Mouse (Mus musculus) neural tube, embryonic 13.5 days (tissue): ENCODE data around the gene Rhbdf1. TPM values are rescaled to one million over a fixed set of nuclear protein-coding genes. Genes with fewer than 3 reads are reported as not detected.
A peak's percentile ranks its signal among the peaks of the same experiment; 100 is the strongest.

Source experiments
- ATAC-seq: fragments of 200-750 bp; cut with Nextera tagmentation; 2 replicates; pipeline ENCODE4 v1.8.0; 2017; ENCODE audit warnings: low read depth, mild to moderate bottlenecking, moderate TSS enrichment, moderate library complexity
- H3K27ac ChIP-seq: fragments of 300-500 bp; sonication (generic); replicated peaks from 2 replicates; pipeline ENCODE4 v1.5.1; 2015; ENCODE audit warnings: moderate library complexity, mild to moderate bottlenecking, inconsistent platforms
- H3K27me3 ChIP-seq: fragments of 300-500 bp; sonication (generic); 2 replicates; pipeline ENCODE4 v1.6.1; 2015; ENCODE audit warnings: mild to moderate bottlenecking, inconsistent platforms
- H3K36me3 ChIP-seq: fragments of 300-500 bp; sonication (generic); 2 replicates; pipeline ENCODE4 v1.6.1; 2015; ENCODE audit warnings: mild to moderate bottlenecking, inconsistent platforms
- H3K4me1 ChIP-seq: fragments of 300-500 bp; sonication (generic); replicated peaks from 2 replicates; pipeline ENCODE4 v1.6.1; 2015; ENCODE audit warnings: inconsistent platforms
- H3K4me2 ChIP-seq: fragments of 300-500 bp; sonication (generic); 2 replicates; pipeline ENCODE4 v1.6.1; 2015; ENCODE audit warnings: inconsistent platforms, mild to moderate bottlenecking, moderate library complexity
- H3K4me3 ChIP-seq: fragments of 300-500 bp; sonication (generic); 2 replicates; pipeline ENCODE4 v1.5.1; 2015; ENCODE audit warnings: mild to moderate bottlenecking, inconsistent platforms
- H3K9ac ChIP-seq: fragments of 300-500 bp; sonication (generic); 2 replicates; pipeline ENCODE4 v1.6.1; 2015; ENCODE audit warnings: moderate library complexity, mild to moderate bottlenecking, inconsistent platforms
- H3K9me3 ChIP-seq: fragments of 300-500 bp; sonication (generic); 2 replicates; pipeline ENCODE4 v1.6.1; 2016; ENCODE audit warnings: inconsistent platforms
- WGBS: fragments of 180-500 bp; shearing (Covaris S2); methylation state at CpG from one replicate; pipeline ENCODE4 v1.1.7; 2015; 5-methylcytosine and 5-hydroxymethylcytosine counted together
- polyA plus RNA-seq: library from polyadenylated mRNA; unstranded; fragments of >200 nt; fragmentation: Nextera tagmentation; extraction: Ambion mirVana; gene quantifications from 2 replicates; pipeline ENCODE4 v1.2.1, GENCODE M21; 2015

Rhbdf1 gene
- polyA plus RNA-seq, 1 experiment from 2014 or later: 30.4 TPM

GRCm38 (mm10) chr11:32195867-32196540 is 26.1 kb downstream of the Rhbdf1 start:
- Histone ChIP-seq H3K9me3 (no peaks in the 10 kb centered on the region), H3K4me2 (no peak overlapping the region), H3K4me1 (no peaks in the 10 kb centered on the region), H3K27me3 (no peaks in the 10 kb centered on the region), H3K36me3 (no peaks in the 10 kb centered on the region), H3K9ac (no peak overlapping the region), H3K27ac (no peak overlapping the region), H3K4me3 (no peak overlapping the region)
- 46% methylated on average over 11 of the region's 11 CpGs for WGBS
- ATAC-seq: no peak

- no peak overlapping the region for H3K4me2 ChIP-seq
Observed at GRCm38 (mm10) chr11:32194626-32195025, 27.5 kb downstream of the Rhbdf1 start.

GRCm38 (mm10) chr11:32194086-32194485 is 28.0 kb downstream of the Rhbdf1 start:
- Histone ChIP-seq H3K4me1 (peaks cover 6% of the 10 kb centered on the region; the same call in 1 of the 2 replicates), H3K36me3 (no peaks in the 10 kb centered on the region), H3K4me2 (no peak overlapping the region), H3K9me3 (no peaks in the 10 kb centered on the region), H3K27me3 (no peaks in the 10 kb centered on the region), H3K9ac (no peak overlapping the region), H3K27ac (no peak overlapping the region), H3K4me3 (no peak overlapping the region)
- no peak for ATAC-seq
- 83% methylated on average over 10 of the region's 10 CpGs for WGBS

More at GRCm38 (mm10) chr11:32194626-32195025, 27.5 kb downstream of the Rhbdf1 start:
- no peak overlapping the region for H3K9ac ChIP-seq
- H3K36me3 ChIP-seq: no peaks in the 10 kb centered on the region
- 81% methylated on average over 5 of the region's 5 CpGs for whole genome bisulfite sequencing
- peaks cover 6% of the 10 kb centered on the region; the same call in 1 of the 2 replicates for H3K4me1 ChIP-seq
- H3K4me3 ChIP-seq: no peak overlapping the region
- no peak overlapping the region for H3K27ac ChIP-seq
- H3K27me3 ChIP-seq: no peaks in the 10 kb centered on the region
- no peaks in the 10 kb centered on the region for H3K9me3 ChIP-seq
- no peak for ATAC-seq

GRCm38 (mm10) chr11:32193156-32193555 is 28.9 kb downstream of the Rhbdf1 start:
- no peaks in the 10 kb centered on the region for H3K36me3 ChIP-seq
- H3K27ac ChIP-seq: no peak overlapping the region
- ATAC-seq: no peak
- H3K27me3 ChIP-seq: no peaks in the 10 kb centered on the region
- H3K9me3 ChIP-seq: no peaks in the 10 kb centered on the region
- no peak overlapping the region for H3K4me3 ChIP-seq
- no peak overlapping the region for H3K4me2 ChIP-seq
- WGBS: 83% methylated on average over 10 of the region's 10 CpGs
- H3K9ac ChIP-seq: no peak overlapping the region
- peaks cover 6% of the 10 kb centered on the region; the same call in 1 of the 2 replicates for H3K4me1 ChIP-seq

- Histone ChIP-seq H3K4me3 (no peak overlapping the region), H3K27me3 (no peaks in the 10 kb centered on the region), H3K9me3 (no peaks in the 10 kb centered on the region), H3K36me3 (no peaks in the 10 kb centered on the region), H3K27ac (no peak overlapping the region), H3K9ac (no peak overlapping the region), H3K4me1 (peaks cover 6% of the 10 kb centered on the region; the same call in 1 of the 2 replicates), H3K4me2 (no peak overlapping the region)
- 82% methylated on average over 13 of the region's 13 CpGs for WGBS
- peak; percentile 19; the same call in 1 of the 2 replicates for ATAC-seq
Observed at GRCm38 (mm10) chr11:32190603-32191110, 31.4 kb downstream of the Rhbdf1 start.

- peak; percentile 32 for ATAC-seq
- H3K4me1 ChIP-seq: peaks cover 6% of the 10 kb centered on the region; the same call in 1 of the 2 replicates
- 78% methylated on average over 9 of the region's 9 CpGs for WGBS
Observed at GRCm38 (mm10) chr11:32190119-32190518, 32.0 kb downstream of the Rhbdf1 start.

GRCm38 (mm10) chr11:32189434-32189833 is 32.7 kb downstream of the Rhbdf1 start:
- no peak for ATAC-seq
- Histone ChIP-seq H3K4me3 (no peak overlapping the region), H3K9ac (no peak overlapping the region), H3K27me3 (no peaks in the 10 kb centered on the region), H3K27ac (no peak overlapping the region), H3K4me2 (no peak overlapping the region), H3K36me3 (no peaks in the 10 kb centered on the region), H3K9me3 (no peaks in the 10 kb centered on the region), H3K4me1 (peaks cover 6% of the 10 kb centered on the region; the same call in 1 of the 2 replicates)
- 60% methylated on average over 5 of the region's 5 CpGs for WGBS

More at GRCm38 (mm10) chr11:32190119-32190518, 32.0 kb downstream of the Rhbdf1 start:
- Histone ChIP-seq H3K27me3 (no peaks in the 10 kb centered on the region), H3K36me3 (no peaks in the 10 kb centered on the region), H3K9ac (no peak overlapping the region), H3K27ac (no peak overlapping the region), H3K4me3 (no peak overlapping the region), H3K4me2 (no peak overlapping the region), H3K9me3 (no peaks in the 10 kb centered on the region)

- H3K4me1 ChIP-seq: peaks cover 6% of the 10 kb centered on the region; the same call in 1 of the 2 replicates
- H3K9ac ChIP-seq: no peak overlapping the region
- H3K9me3 ChIP-seq: no peaks in the 10 kb centered on the region
- no peak for ATAC-seq
- WGBS: 85% methylated on average over 12 of the region's 12 CpGs
- no peak overlapping the region for H3K4me3 ChIP-seq
- no peaks in the 10 kb centered on the region for H3K36me3 ChIP-seq
- no peaks in the 10 kb centered on the region for H3K27me3 ChIP-seq
- H3K27ac ChIP-seq: no peak overlapping the region
- no peak overlapping the region for H3K4me2 ChIP-seq
Observed at GRCm38 (mm10) chr11:32188881-32189280, 33.2 kb downstream of the Rhbdf1 start.

- Histone ChIP-seq H3K4me3 (no peak overlapping the region), H3K27me3 (no peaks in the 10 kb centered on the region), H3K4me2 (no peak overlapping the region), H3K9me3 (no peaks in the 10 kb centered on the region), H3K4me1 (peaks cover 6% of the 10 kb centered on the region; the same call in 1 of the 2 replicates), H3K9ac (no peak overlapping the region), H3K36me3 (no peaks in the 10 kb centered on the region), H3K27ac (no peak overlapping the region)
- no peak for ATAC-seq
- WGBS: 88% methylated on average over 4 of the region's 4 CpGs
Observed at GRCm38 (mm10) chr11:32187256-32187655, 34.8 kb downstream of the Rhbdf1 start.

GRCm38 (mm10) chr11:32186031-32186430 is 36.1 kb downstream of the Rhbdf1 start:
- ATAC-seq: no peak
- WGBS: 73% methylated on average over 3 of the region's 3 CpGs
- H3K27me3 ChIP-seq: peaks cover 5% of the 10 kb centered on the region; the same call in 1 of the 2 replicates
- no peak overlapping the region for H3K9ac ChIP-seq
- no peaks in the 10 kb centered on the region for H3K36me3 ChIP-seq
- H3K4me2 ChIP-seq: no peak overlapping the region
- H3K27ac ChIP-seq: no peak overlapping the region
- H3K4me3 ChIP-seq: no peak overlapping the region
- peaks cover 6% of the 10 kb centered on the region; the same call in 1 of the 2 replicates for H3K4me1 ChIP-seq
- H3K9me3 ChIP-seq: no peaks in the 10 kb centered on the region

- Histone ChIP-seq H3K36me3 (no peaks in the 10 kb centered on the region), H3K9ac (no peak overlapping the region), H3K27ac (no peak overlapping the region), H3K4me3 (no peak overlapping the region), H3K4me2 (no peak overlapping the region), H3K9me3 (no peaks in the 10 kb centered on the region), H3K27me3 (peaks cover 5% of the 10 kb centered on the region; the same call in 1 of the 2 replicates), H3K4me1 (no peaks in the 10 kb centered on the region)
- WGBS: 90% methylated on average over 8 of the region's 8 CpGs
- no peak for ATAC-seq
Observed at GRCm38 (mm10) chr11:32184469-32184868, 37.6 kb downstream of the Rhbdf1 start.

GRCm38 (mm10) chr11:32181973-32182868 is 39.9 kb downstream of the Rhbdf1 start:
- H3K36me3 ChIP-seq: no peaks in the 10 kb centered on the region
- no peak overlapping the region for H3K4me3 ChIP-seq
- 47% methylated on average over 24 of the region's 25 CpGs for WGBS
- no peak overlapping the region for H3K4me2 ChIP-seq
- no peaks in the 10 kb centered on the region for H3K4me1 ChIP-seq
- no peaks in the 10 kb centered on the region for H3K9me3 ChIP-seq
- no peak overlapping the region for H3K9ac ChIP-seq
- H3K27ac ChIP-seq: no peak overlapping the region
- H3K27me3 ChIP-seq: peaks cover 5% of the 10 kb centered on the region; the same call in 1 of the 2 replicates
- ATAC-seq: no peak; the same call in none of the 2 replicates
